Mouse (Mus musculus) megakaryocyte-erythroid progenitor cell, adult 5-6 weeks (primary cell): ENCODE measurements around the gene Heatr6. TPM values are rescaled to one million over a fixed set of nuclear protein-coding genes. Genes with fewer than 3 reads are reported as not detected.

Experiments
- ATAC-seq: replicated peaks from 2 replicates; pipeline ENCODE4 v1.8.0; 2016; ENCODE audit warnings: mild to moderate bottlenecking, inconsistent platforms; ENCODE audit not compliant: severe bottlenecking, poor library complexity, low FRiP score, low TSS enrichment
- total RNA-seq, 2 experiments: library from RNA; stranded (forward) in 1 of 2; stranded (reverse) in 1 of 2; fragments of 200-1000, 215-1000 nt in 1 of 2; fragments of >200 nt in 1 of 2; fragmentation: Nextera tagmentation in 1 of 2; gene quantifications; 2 replicates each; pipeline ENCODE4 v1.2.3; 2014 to 2017

The Heatr6 gene
- total RNA-seq, 2 experiments from 2014 or later, result 10.2 to 21.9 TPM

DNA sequence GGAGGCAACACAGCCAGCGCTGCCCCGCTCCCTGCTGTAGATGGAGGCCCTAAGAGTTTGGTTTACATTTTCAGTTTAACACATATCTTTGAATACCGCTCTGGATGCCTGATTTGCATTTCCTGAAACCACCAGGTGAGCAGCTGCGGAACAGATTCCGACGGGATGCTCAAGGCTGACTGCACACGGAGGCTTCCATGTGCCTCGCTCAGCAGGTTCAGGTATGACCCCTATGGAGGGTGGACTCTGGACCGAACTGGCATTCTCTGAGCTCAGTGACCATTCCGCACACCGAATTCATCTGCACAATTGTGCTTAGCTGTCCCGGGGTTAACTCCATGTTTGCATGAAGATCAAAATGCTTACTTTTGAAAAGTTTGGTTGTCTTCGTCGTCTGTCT lies 39.8 kb downstream of the Heatr6 start:
- ATAC-seq, result no peak

DNA sequence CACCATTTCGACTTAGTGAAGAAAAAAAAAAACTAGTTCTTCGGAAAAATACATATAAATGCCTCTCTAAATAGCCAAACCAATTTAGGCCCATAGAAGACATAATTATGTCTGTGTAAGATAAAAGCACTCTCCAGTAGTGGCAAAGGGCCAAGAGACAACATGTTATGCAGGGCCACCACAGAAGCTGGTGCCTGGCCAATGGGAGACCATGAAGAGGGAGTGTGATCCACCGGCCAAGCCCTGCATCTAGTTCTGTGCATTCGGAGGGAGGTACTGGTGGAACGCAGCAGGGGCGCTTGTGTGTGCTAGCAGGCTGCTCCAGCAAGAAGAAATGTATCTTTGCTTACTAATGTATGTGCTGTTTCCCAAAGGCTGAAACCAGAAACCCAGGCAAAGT lies 42.6 kb downstream of the Heatr6 start:
- ATAC-seq, result no peak

DNA sequence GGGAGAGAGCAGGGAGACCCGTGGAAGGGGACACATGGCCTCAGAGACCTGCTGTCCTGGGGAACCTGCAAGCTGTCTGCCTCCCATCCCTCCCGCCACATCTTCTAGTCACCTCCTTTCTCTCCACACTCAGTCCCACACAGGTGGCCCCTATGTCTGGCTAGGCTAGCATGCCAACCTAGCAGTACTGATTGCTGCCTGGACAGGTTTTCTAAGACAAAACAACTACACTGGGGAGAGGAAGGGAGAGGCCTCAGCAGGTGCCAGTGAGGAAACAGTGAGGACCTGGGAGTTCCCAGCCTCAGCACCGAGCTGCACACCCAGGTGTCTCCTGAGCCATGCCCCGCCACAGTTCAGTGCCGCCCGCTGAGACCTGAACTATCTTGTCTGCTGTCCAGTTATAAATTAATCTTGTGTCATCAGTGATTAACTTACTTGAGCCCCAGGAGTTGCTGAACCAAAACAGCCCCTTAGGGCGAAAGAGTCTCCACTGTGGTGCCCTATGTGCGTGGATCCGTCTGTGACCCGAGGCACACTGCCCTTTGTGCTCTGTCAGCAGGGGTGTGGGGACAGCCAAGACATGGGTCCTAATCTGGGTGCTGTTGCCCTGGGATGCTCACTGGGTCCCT lies 43.6 kb downstream of the Heatr6 start:
- ATAC-seq, result no peak

DNA sequence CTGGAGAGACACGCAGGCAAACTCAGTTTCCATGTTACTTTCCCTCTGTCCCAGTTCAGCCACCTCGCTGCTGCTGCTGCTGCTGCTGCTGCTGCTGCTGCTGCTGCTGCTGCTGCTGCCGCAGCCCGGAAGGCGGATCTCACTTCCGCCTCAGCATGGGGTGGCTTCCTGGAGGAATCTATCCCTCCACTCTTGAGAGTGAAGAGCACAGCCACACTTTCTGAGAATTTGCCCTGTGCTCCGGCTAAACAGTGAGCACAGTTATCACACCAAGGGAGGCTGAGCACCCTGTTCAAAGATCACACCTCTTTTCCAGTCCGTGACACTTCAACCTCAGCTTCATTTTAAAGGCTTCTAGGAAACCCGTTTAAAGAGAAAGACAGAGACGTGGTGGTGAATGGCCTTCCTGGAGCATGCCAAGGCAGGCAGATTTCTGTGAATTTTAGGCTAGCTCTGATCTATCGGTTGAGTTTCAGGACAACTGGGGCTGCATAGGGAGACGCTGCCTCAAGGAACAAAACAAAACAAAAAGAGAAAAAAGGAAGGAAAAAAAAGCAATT lies 46.5 kb downstream of the Heatr6 start:
- no peak for ATAC-seq

DNA sequence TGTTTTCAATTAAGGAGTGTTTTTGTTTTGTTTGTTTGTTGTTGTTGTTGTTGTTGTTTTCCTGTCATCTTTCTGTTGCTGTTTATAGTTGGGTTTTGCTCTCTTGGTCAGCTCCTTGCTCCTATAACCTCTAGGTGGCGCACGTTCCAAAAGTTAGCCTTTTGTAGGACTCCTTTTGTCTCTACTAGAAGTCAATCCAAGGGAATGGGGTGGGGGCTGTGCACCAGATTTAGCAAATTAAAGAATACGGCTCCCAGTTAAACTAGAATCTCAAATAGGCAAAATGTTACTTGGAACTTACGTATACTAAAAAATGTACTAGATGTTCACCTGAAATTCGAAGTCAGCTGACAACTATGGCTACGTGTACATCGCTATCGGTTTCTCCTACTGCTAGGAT lies 48.7 kb downstream of the Heatr6 start:
- no peak for ATAC-seq

DNA sequence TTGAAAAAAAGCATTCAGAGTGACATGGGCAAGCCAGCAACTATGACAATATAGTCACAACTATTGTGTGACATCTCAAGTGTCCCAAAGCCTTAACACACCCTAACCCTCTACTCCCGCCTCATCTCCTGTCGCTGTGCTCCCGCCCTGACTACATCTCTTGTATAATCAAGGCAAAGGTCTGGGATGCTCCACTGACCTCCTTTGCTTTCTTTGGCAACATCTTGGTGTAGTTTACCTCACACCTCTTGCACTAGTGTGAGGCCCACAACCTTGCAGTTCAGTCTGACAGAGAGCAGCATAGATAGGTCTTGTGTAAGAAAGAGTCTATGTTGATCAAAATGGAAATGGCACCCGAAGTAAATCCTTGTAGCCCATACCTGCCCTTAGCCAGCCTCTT lies 49.1 kb downstream of the Heatr6 start:
- ATAC-seq, result no peak

DNA sequence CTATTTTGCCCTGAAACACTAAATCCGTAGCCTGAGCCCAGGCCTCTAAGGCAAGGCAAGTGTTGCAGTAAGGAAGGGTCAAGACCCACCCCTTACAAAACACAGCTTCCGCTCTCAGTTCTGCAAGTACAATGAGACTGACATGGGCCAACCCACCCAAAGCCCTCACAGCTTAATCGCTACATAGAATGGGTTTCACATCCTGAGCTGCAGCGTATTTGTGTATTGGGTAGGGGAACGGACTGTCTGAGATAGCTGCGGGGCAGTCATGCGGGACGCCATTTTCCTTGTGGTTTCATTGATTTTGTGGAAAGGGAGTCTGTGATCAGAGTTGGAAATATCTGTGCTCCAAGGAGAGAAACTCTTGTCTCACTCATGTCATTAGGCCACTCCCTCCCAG lies 56.9 kb downstream of the Heatr6 start:
- ATAC-seq, result no peak

DNA sequence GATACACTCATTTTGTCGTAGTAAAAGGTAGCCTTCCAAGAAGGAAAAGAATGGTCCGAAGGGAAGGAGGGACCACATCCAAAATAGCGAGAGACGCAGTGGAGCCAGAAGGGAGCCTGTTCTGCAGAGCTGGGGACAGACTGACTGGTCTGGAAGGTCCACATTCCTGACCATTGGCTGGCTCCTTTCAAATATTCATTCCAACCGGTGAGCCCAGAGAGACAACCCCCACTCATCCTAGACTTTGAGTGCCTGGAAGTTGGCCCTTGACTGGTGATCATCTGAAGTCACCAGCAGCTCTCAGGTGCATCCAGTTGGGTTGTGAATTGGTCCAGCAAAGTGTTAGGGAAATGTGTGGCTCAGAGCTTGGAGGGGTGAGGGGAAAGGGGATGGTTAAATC lies 61.7 kb downstream of the Heatr6 start:
- ATAC-seq, result no peak

DNA sequence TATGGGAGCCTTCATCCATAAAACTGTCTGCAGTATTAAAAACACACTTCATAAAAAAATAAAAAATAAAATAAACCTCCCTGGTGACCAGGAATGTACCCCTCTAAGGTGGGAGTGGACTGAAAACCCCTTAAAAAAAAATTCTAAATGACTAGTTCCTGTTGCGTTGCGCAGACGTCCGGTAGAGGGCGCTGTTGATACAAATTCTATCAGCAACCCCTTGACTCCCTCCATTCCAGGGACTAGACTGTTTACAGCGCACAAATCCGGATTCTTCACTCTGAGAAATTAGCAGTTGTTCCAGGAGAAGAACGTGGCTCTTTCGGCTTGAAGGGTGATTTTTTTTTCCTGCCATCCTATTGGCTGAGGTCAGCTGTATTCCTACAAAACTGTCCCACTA lies 62.1 kb downstream of the Heatr6 start:
- no peak for ATAC-seq

DNA sequence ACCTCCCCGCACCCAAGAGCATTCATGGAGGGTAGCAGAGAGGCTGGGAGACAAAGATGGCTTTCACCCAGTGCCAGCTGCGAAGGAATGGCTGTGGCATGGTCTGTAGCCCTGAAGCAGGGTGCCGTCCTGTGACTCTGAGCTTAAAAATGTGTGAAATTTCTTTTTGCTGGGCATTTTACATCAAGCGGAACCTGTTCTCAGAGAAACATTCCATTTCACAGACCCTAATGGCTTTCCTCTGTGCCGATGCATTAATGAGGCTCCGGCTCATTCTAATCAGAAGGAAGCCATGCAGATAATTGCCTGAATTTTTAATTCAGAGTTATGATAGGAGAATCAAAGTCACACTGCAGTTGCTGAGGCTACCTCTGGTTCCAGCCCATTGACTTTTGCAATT lies 63.6 kb downstream of the Heatr6 start:
- ATAC-seq, result no peak

DNA sequence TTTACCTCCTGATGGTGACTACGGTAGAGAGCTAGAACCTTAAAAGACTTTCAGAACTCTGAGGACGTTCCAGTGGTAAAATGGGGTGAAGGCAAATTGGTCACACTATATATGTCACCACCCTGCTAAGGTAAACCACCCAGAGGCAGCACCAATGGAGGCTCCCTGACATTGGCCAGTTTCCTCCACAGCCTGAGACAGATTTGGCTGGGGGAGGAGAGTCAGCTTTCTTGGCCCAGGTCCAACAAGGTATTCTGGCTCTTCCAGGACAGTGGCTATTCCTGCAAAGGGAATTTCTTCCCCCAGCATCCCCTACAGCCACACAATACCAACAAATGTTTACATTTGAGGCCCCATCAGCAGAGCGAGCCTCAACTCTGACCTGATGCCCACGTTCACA lies 64.5 kb downstream of the Heatr6 start:
- no peak for ATAC-seq

DNA sequence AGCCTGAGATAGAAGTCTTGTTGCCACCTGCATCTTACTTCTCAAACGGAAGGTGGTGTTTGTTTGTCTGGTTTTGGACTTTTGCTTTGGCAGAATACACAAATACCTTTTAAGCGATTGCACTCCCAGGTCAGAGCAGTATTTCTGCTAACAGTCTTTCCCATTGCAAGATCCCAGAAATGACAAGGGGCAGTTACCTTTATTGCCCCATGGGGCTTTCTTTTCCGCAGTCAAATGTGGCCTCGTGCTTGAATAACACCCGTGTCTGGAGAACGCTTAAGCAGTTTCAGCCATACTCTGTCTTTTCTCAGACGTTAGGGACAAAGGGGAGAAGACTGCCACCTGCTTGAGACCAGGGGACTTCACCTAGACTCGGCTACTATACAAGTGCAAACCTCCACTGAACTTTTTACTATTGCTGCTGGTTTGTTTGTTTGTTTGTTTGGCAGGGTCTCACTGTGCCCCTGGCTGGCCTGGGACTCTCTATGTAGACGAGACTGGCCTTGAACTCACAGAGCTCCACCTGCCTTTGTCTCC lies 65.2 kb downstream of the Heatr6 start:
- no peak for ATAC-seq

DNA sequence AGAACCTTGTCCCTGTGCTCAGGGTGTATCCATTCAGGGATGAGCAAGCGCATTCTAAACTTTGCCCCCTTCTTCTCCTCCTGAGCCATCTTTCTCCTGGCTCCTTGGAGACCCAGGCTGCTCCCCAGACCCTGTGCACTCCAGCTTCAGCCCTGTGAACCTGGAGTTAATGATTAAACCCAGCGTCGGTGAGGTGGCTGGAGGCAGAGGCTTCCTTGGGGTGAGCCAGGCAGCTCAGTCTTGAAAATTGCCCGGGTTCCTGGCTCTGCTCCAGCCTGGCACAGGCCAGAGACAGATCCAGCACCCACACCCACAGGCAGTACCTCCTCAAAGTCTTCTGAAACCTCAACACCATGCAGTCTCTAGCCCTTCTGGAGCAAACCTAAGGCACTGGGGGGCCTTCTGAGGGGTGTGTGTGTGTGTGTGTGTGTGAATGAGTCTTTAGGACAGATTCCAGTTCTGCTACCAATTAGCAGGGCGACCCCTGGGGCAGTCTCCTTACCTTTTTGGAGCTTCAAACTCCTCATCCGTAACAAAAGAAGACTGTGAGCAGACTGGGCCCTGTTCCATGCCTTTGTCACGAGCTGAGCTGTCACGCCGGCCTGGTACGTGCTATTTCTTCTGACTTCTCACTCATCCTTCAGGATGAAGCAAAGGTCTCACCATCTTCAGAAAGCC lies 66.4 kb downstream of the Heatr6 start:
- no peak for ATAC-seq

DNA sequence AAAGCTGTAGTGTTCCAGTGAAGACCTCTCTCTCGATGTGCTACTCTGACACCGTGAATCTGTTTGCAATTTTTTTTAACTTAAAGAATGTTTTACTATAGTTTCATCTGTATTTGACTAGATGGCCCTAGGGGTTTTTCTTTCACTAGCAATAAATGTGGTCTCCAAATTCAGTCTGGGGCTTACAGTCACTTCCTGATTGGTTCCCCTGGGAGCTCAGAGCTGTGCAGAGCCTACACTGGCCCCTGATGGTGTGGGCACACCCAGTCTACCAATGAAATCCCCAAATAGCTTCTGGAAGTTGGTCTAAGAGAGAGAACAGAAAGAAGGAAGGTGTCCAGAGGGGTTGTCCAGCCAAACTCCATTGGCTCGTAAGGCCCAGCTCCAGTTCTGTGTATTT lies 72.6 kb downstream of the Heatr6 start:
- ATAC-seq, result no peak

DNA sequence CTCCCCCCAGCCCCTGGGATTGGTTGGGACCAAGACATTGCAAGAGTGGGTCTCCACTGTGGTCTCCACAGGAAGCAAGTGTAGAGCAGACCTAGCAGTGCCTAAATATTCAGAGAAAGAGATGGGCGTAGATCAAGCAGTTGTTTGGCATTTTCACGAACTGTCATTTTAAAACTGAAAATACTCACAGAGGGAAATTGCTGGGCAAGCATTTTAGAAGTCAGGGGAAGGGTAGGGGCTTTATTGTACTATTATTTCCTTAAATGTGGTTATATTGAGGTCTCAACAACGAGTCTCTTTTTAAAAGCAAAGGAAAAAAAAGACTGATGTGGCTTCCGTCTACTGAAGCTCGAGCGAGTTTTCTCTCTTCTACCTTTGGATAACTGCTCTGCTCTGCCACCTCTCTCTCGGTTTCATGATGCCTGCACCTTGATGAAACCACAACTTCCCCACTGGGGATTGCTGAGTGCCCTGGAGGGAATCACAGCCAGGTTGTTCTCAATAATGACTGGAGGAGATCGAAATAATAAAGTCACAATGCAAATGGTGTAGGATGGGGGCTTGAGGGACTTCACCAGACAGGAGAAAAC lies 75.2 kb downstream of the Heatr6 start:
- ATAC-seq, result no peak

DNA sequence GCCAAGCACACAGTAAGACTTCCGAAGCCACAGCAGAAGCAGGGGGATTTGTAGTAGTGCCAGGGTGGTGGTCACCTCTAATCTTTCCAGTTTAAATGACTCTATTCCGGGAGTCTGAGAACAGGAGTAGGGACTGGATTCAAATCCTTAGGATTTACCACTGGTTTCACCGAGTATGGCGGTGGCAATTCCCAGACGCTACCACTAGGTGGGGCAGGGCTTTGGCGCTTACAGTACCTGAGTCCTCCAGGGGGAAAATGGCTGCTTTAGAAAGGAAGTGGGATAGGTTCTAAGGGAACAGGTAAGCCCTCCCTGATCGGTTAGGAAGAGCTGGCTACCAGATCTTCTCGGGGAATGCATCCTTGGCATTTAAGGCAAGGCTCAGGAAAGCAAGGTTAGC lies 78.9 kb downstream of the Heatr6 start:
- peak; percentile 67 for ATAC-seq

Other genes with a start within 250 kb of the Heatr6 start
- gene Heatr9, start 231.5 kb upstream of the Heatr6 start, total RNA-seq (2014; fragmentation: Nextera tagmentation), result not detected in 2 replicates
- gene Heatr9, start 231.5 kb upstream of the Heatr6 start, total RNA-seq (2017), result not detected in 2 replicates
- 8.9 and 46.6 TPM in 2 replicates for gene Ccl5, start 223.2 kb upstream of the Heatr6 start, total RNA-seq (2014; fragmentation: Nextera tagmentation)
- gene Ccl5, start 223.2 kb upstream of the Heatr6 start, total RNA-seq (2017), result 5.6 and 32.4 TPM in 2 replicates
- gene Ccl9, start 175.1 kb upstream of the Heatr6 start, total RNA-seq (2014; fragmentation: Nextera tagmentation), result not detected in 2 replicates
- gene Ccl9, start 175.1 kb upstream of the Heatr6 start, total RNA-seq (2017), result 0.70 and 10.4 TPM in 2 replicates
- not detected in 2 replicates for gene Ccl6, start 160.6 kb upstream of the Heatr6 start, total RNA-seq (2014; fragmentation: Nextera tagmentation)
- 0.84 and 4.1 TPM in 2 replicates for gene Ccl6, start 160.6 kb upstream of the Heatr6 start, total RNA-seq (2017)
- gene Rpl9-ps1, start 108.1 kb upstream of the Heatr6 start, total RNA-seq (2014; fragmentation: Nextera tagmentation), result not detected in 2 replicates
- not detected in 2 replicates for gene Rpl9-ps1, start 108.1 kb upstream of the Heatr6 start, total RNA-seq (2017)
- gene Ccl3, start 104.3 kb upstream of the Heatr6 start, total RNA-seq (2014; fragmentation: Nextera tagmentation), result not detected in 2 replicates
- 13.6 and 17.1 TPM in 2 replicates for gene Ccl3, start 104.3 kb upstream of the Heatr6 start, total RNA-seq (2017)
- gene Ccl4, start 91.1 kb upstream of the Heatr6 start, total RNA-seq (2014; fragmentation: Nextera tagmentation), result 1.7 TPM in 1 of 2 replicates, not detected in the other
- 10.9 and 16.2 TPM in 2 replicates for gene Ccl4, start 91.1 kb upstream of the Heatr6 start, total RNA-seq (2017)
- gene Wfdc17, start 49.7 kb upstream of the Heatr6 start, total RNA-seq (2014; fragmentation: Nextera tagmentation), result not detected in 2 replicates
- not detected in 2 replicates for gene Wfdc17, start 49.7 kb upstream of the Heatr6 start, total RNA-seq (2017)
- not detected in 2 replicates for gene Wfdc18, start 44.7 kb upstream of the Heatr6 start, total RNA-seq (2014; fragmentation: Nextera tagmentation)
- gene Wfdc18, start 44.7 kb upstream of the Heatr6 start, total RNA-seq (2017), result not detected in 2 replicates
- gene Wfdc21, start 6.8 kb upstream of the Heatr6 start, total RNA-seq (2014; fragmentation: Nextera tagmentation), result 30.6 TPM in 1 of 2 replicates, not detected in the other
- 2.1 TPM in 1 of 2 replicates, not detected in the other for gene Wfdc21, start 6.8 kb upstream of the Heatr6 start, total RNA-seq (2017)
- gene Hnf1b, start 96.4 kb downstream of the Heatr6 start, total RNA-seq (2014; fragmentation: Nextera tagmentation), result not detected in 2 replicates
- not detected in 2 replicates for gene Hnf1b, start 96.4 kb downstream of the Heatr6 start, total RNA-seq (2017)
- gene Ddx52, start 188.4 kb downstream of the Heatr6 start, total RNA-seq (2014; fragmentation: Nextera tagmentation), result 29.1 and 31.5 TPM in 2 replicates
- 58.8 and 95.1 TPM in 2 replicates for gene Ddx52, start 188.4 kb downstream of the Heatr6 start, total RNA-seq (2017)
- 28.7 and 33.4 TPM in 2 replicates for gene Synrg, start 210.7 kb downstream of the Heatr6 start, total RNA-seq (2014; fragmentation: Nextera tagmentation)
- gene Synrg, start 210.7 kb downstream of the Heatr6 start, total RNA-seq (2017), result 14.7 and 21.0 TPM in 2 replicates